Mouse (Mus musculus): ENCODE data around the gene Arhgap28. TPM values are rescaled to one million over a fixed set of nuclear protein-coding genes. Genes with fewer than 3 reads are reported as not detected.
A peak's percentile ranks its signal among the peaks of the same experiment; 100 is the strongest.

The Arhgap28 gene
- polyA plus RNA-seq, 1 experiment from 2014 or later = 41.5 TPM

- Histone ChIP-seq H3K4me3 (no peak overlapping the region), H3K4me1 (peaks cover 37% of the 10 kb centered on the region), H3K9me3 (no peaks in the 10 kb centered on the region), H3K36me3 (no peaks in the 10 kb centered on the region), H3K27me3 (no peaks in the 10 kb centered on the region), H3K27ac (no peak overlapping the region), H3K4me2 (no peak overlapping the region), H3K9ac (no peak overlapping the region)
- ATAC-seq (ENCODE audit: insufficient number of reproducible peaks, low FRiP score, low TSS enrichment, low read depth) = no peak
- WGBS = 49% methylated on average over 10 of the region's 10 CpGs
Observed at GRCm38 (mm10) chr17:67955876-67956690, 47.8 kb downstream of the Arhgap28 start.

- no peaks in the 10 kb centered on the region for H3K27me3 ChIP-seq
- ATAC-seq (ENCODE audit: insufficient number of reproducible peaks, low FRiP score, low TSS enrichment, low read depth) = no peak
- H3K36me3 ChIP-seq = no peaks in the 10 kb centered on the region
- H3K4me2 ChIP-seq = no peak overlapping the region
- no peaks in the 10 kb centered on the region for H3K9me3 ChIP-seq
- no peak overlapping the region for H3K27ac ChIP-seq
- WGBS = 70% methylated on average over 5 of the region's 5 CpGs
- no peak overlapping the region for H3K4me3 ChIP-seq
- peaks cover 39% of the 10 kb centered on the region for H3K4me1 ChIP-seq
- no peak overlapping the region for H3K9ac ChIP-seq
Observed at GRCm38 (mm10) chr17:67954961-67955360, 49.0 kb downstream of the Arhgap28 start.

- Histone ChIP-seq H3K36me3 (no peaks in the 10 kb centered on the region), H3K27me3 (no peaks in the 10 kb centered on the region), H3K4me3 (peak overlapping the region; percentile 46), H3K4me2 (peak overlapping the region; percentile 51), H3K9ac (peak overlapping the region; percentile 52), H3K27ac (peak overlapping the region; percentile 96), H3K4me1 (peaks cover 54% of the 10 kb centered on the region), H3K9me3 (no peaks in the 10 kb centered on the region)
- 18% methylated on average over 11 of the region's 11 CpGs for WGBS
- peak; percentile 79 for ATAC-seq (ENCODE audit: insufficient number of reproducible peaks, low FRiP score, low TSS enrichment, low read depth)
Observed at GRCm38 (mm10) chr17:67950523-67951213, 53.3 kb downstream of the Arhgap28 start.

GRCm38 (mm10) chr17:67948601-67949000 lies 55.3 kb downstream of the Arhgap28 start:
- H3K27ac ChIP-seq = no peak overlapping the region
- H3K9me3 ChIP-seq = no peaks in the 10 kb centered on the region
- peak overlapping the region; percentile 46 for H3K4me3 ChIP-seq
- H3K36me3 ChIP-seq = no peaks in the 10 kb centered on the region
- H3K9ac ChIP-seq = no peak overlapping the region
- no peak for ATAC-seq (ENCODE audit: insufficient number of reproducible peaks, low FRiP score, low TSS enrichment, low read depth)
- 43% methylated on average over 5 of the region's 5 CpGs for WGBS
- peaks cover 51% of the 10 kb centered on the region for H3K4me1 ChIP-seq
- H3K27me3 ChIP-seq = no peaks in the 10 kb centered on the region
- H3K4me2 ChIP-seq = peak overlapping the region; percentile 51

- WGBS = 66% methylated on average over 7 of the region's 7 CpGs
- no peak for ATAC-seq (ENCODE audit: insufficient number of reproducible peaks, low FRiP score, low TSS enrichment, low read depth)
- peaks cover 31% of the 10 kb centered on the region for H3K4me1 ChIP-seq
Observed at GRCm38 (mm10) chr17:67945453-67945852, 58.5 kb downstream of the Arhgap28 start.

GRCm38 (mm10) chr17:67944256-67944655 lies 59.7 kb downstream of the Arhgap28 start:
- Histone ChIP-seq H3K27ac (no peak overlapping the region), H3K4me2 (no peak overlapping the region)
- WGBS = 68% methylated on average over 7 of the region's 7 CpGs

More at GRCm38 (mm10) chr17:67945453-67945852, 58.5 kb downstream of the Arhgap28 start:
- no peak overlapping the region for H3K4me3 ChIP-seq
- no peaks in the 10 kb centered on the region for H3K9me3 ChIP-seq
- no peak overlapping the region for H3K4me2 ChIP-seq
- H3K9ac ChIP-seq = no peak overlapping the region
- H3K36me3 ChIP-seq = no peaks in the 10 kb centered on the region
- H3K27me3 ChIP-seq = no peaks in the 10 kb centered on the region
- 0 out of 2 replicates have a peak overlapping the region, but pooled peaks have one; percentile 35 for H3K27ac ChIP-seq

GRCm38 (mm10) chr17:67941026-67941425 lies 62.9 kb downstream of the Arhgap28 start:
- H3K9me3 ChIP-seq = no peaks in the 10 kb centered on the region
- WGBS = 90% methylated on average over 6 of the region's 6 CpGs
- H3K27me3 ChIP-seq = no peaks in the 10 kb centered on the region
- no peak for ATAC-seq (ENCODE audit: insufficient number of reproducible peaks, low FRiP score, low TSS enrichment, low read depth)
- H3K36me3 ChIP-seq = no peaks in the 10 kb centered on the region
- H3K9ac ChIP-seq = no peak overlapping the region
- no peak overlapping the region for H3K27ac ChIP-seq
- H3K4me3 ChIP-seq = no peak overlapping the region
- no peak overlapping the region for H3K4me2 ChIP-seq
- peaks cover 11% of the 10 kb centered on the region for H3K4me1 ChIP-seq

More at GRCm38 (mm10) chr17:67944256-67944655, 59.7 kb downstream of the Arhgap28 start:
- H3K36me3 ChIP-seq = no peaks in the 10 kb centered on the region
- ATAC-seq (ENCODE audit: insufficient number of reproducible peaks, low FRiP score, low TSS enrichment, low read depth) = no peak
- H3K4me3 ChIP-seq = no peak overlapping the region
- no peaks in the 10 kb centered on the region for H3K9me3 ChIP-seq
- no peaks in the 10 kb centered on the region for H3K27me3 ChIP-seq
- H3K4me1 ChIP-seq = peaks cover 30% of the 10 kb centered on the region
- no peak overlapping the region for H3K9ac ChIP-seq

GRCm38 (mm10) chr17:67937050-67937449 lies 66.9 kb downstream of the Arhgap28 start:
- ATAC-seq (ENCODE audit: insufficient number of reproducible peaks, low FRiP score, low TSS enrichment, low read depth) = no peak
- H3K9me3 ChIP-seq = no peaks in the 10 kb centered on the region
- no peaks in the 10 kb centered on the region for H3K27me3 ChIP-seq
- H3K9ac ChIP-seq = no peak overlapping the region
- H3K4me3 ChIP-seq = no peak overlapping the region
- no peak overlapping the region for H3K27ac ChIP-seq
- H3K4me2 ChIP-seq = no peak overlapping the region
- 96% methylated on average over 3 of the region's 3 CpGs for WGBS
- no peaks in the 10 kb centered on the region for H3K4me1 ChIP-seq
- H3K36me3 ChIP-seq = peaks cover 12% of the 10 kb centered on the region

- Histone ChIP-seq H3K4me3 (no peak overlapping the region), H3K4me2 (no peak overlapping the region), H3K27ac (no peak overlapping the region), H3K36me3 (peaks cover 12% of the 10 kb centered on the region), H3K9me3 (no peaks in the 10 kb centered on the region), H3K27me3 (no peaks in the 10 kb centered on the region), H3K4me1 (peaks cover 7% of the 10 kb centered on the region; the same call in 1 of the 2 replicates), H3K9ac (no peak overlapping the region)
- ATAC-seq (ENCODE audit: insufficient number of reproducible peaks, low FRiP score, low TSS enrichment, low read depth) = no peak
- 81% methylated on average over 4 of the region's 4 CpGs for WGBS
Observed at GRCm38 (mm10) chr17:67935556-67935955, 68.4 kb downstream of the Arhgap28 start.

GRCm38 (mm10) chr17:67931396-67931795 lies 72.5 kb downstream of the Arhgap28 start:
- no peak overlapping the region for H3K9ac ChIP-seq
- H3K9me3 ChIP-seq = no peaks in the 10 kb centered on the region
- no peak overlapping the region for H3K27ac ChIP-seq
- ATAC-seq (ENCODE audit: insufficient number of reproducible peaks, low FRiP score, low TSS enrichment, low read depth) = no peak
- H3K27me3 ChIP-seq = no peaks in the 10 kb centered on the region
- H3K4me1 ChIP-seq = peaks cover 7% of the 10 kb centered on the region; the same call in 1 of the 2 replicates
- peaks cover 19% of the 10 kb centered on the region for H3K36me3 ChIP-seq
- WGBS = 36% methylated on average over 6 of the region's 6 CpGs
- H3K4me2 ChIP-seq = no peak overlapping the region
- H3K4me3 ChIP-seq = no peak overlapping the region

GRCm38 (mm10) chr17:67930957-67931356 lies 73.0 kb downstream of the Arhgap28 start:
- no peak for ATAC-seq (ENCODE audit: insufficient number of reproducible peaks, low FRiP score, low TSS enrichment, low read depth)
- Histone ChIP-seq H3K27me3 (no peaks in the 10 kb centered on the region), H3K4me3 (no peak overlapping the region), H3K4me1 (peaks cover 7% of the 10 kb centered on the region; the same call in 1 of the 2 replicates), H3K27ac (no peak overlapping the region), H3K9me3 (no peaks in the 10 kb centered on the region), H3K36me3 (peaks cover 19% of the 10 kb centered on the region), H3K4me2 (no peak overlapping the region), H3K9ac (no peak overlapping the region)
- 74% methylated on average over 3 of the region's 3 CpGs for WGBS

- Histone ChIP-seq H3K36me3 (peaks cover 19% of the 10 kb centered on the region), H3K9me3 (no peaks in the 10 kb centered on the region), H3K27me3 (no peaks in the 10 kb centered on the region), H3K4me2 (no peak overlapping the region), H3K27ac (no peak overlapping the region), H3K9ac (no peak overlapping the region), H3K4me1 (peaks cover 7% of the 10 kb centered on the region; the same call in 1 of the 2 replicates), H3K4me3 (no peak overlapping the region)
- 85% methylated on average over 3 of the region's 3 CpGs for WGBS
- ATAC-seq (ENCODE audit: insufficient number of reproducible peaks, low FRiP score, low TSS enrichment, low read depth) = no peak
Observed at GRCm38 (mm10) chr17:67930467-67930866, 73.5 kb downstream of the Arhgap28 start.

Data from limb, embryonic 15.5 days (tissue).